Mouse (Mus musculus) hindbrain, postnatal 0 days (tissue): ENCODE data around the gene Ccdc142. TPM values are rescaled to one million over a fixed set of nuclear protein-coding genes. Genes with fewer than 3 reads are reported as not detected.

ENCODE experiments used
- ATAC-seq: fragments of 200-750 bp; cut with Nextera tagmentation; 2 replicates; pipeline ENCODE4 v1.8.0; 2017; ENCODE audit warnings: mild to moderate bottlenecking, moderate TSS enrichment, moderate library complexity
- DNase-seq: peaks from one replicate; pipeline ENCODE4 v3.0.0-alpha.2; 2015; ENCODE audit warnings: low spot score
- H3K27ac ChIP-seq: fragments of 300-500 bp; sonication (generic); 2 replicates; pipeline ENCODE4 v1.5.1; 2014; ENCODE audit warnings: mild to moderate bottlenecking
- H3K27me3 ChIP-seq: fragments of 300-500 bp; sonication (generic); 2 replicates; pipeline ENCODE4 v1.6.1; 2014; ENCODE audit warnings: low read length, mixed read lengths; ENCODE audit not compliant: insufficient read depth
- H3K36me3 ChIP-seq: fragments of 300-500 bp; sonication (generic); 2 replicates; pipeline ENCODE4 v1.6.1; 2014; ENCODE audit warnings: low read length, mixed read lengths; ENCODE audit not compliant: insufficient read depth
- H3K4me1 ChIP-seq: fragments of 300-500 bp; sonication (generic); 2 replicates; pipeline ENCODE4 v1.6.1; 2014; ENCODE audit warnings: antibody characterized with exemption, low read length, mixed read lengths; ENCODE audit not compliant: insufficient read depth
- H3K4me2 ChIP-seq: fragments of 300-500 bp; sonication (generic); 2 replicates; pipeline ENCODE4 v1.6.1; 2014; ENCODE audit warnings: low read depth, mild to moderate bottlenecking, low read length, moderate library complexity, mixed read lengths
- H3K4me3 ChIP-seq: fragments of 300-500 bp; sonication (generic); 2 replicates; pipeline ENCODE4 v1.5.1; 2014; ENCODE audit warnings: low read length
- H3K9ac ChIP-seq: fragments of 300-500 bp; sonication (generic); replicated peaks from 2 replicates; pipeline ENCODE4 v1.6.1; 2014; ENCODE audit warnings: mild to moderate bottlenecking, low read length, moderate library complexity, mixed read lengths
- H3K9me3 ChIP-seq: fragments of 300-500 bp; sonication (generic); 2 replicates; pipeline ENCODE4 v1.6.1; 2016; ENCODE audit warnings: low read length, mixed read lengths
- CTCF ChIP-seq: IDR thresholded peaks from 2 replicates; pipeline ENCODE4 v1.5.1; 2016; ENCODE audit warnings: antibody characterized with exemption, control low read depth, low read depth
- WGBS: fragments of 180-500 bp; shearing (Covaris S2); extraction: QIAGEN DNeasy Blood & Tissue Kit; methylation state at CpG from one replicate; pipeline ENCODE4 v1.1.7; 2014; 5-methylcytosine and 5-hydroxymethylcytosine counted together
- polyA plus RNA-seq: library from polyadenylated mRNA; unstranded; fragments of >200 nt; fragmentation: Nextera tagmentation; extraction: Ambion mirVana; gene quantifications from 2 replicates; pipeline ENCODE4 v1.2.1, GENCODE M21; 2015
- total RNA-seq: library from RNA; depleted of rRNA; stranded (reverse); fragments of >200 nt; gene quantifications from 2 replicates; pipeline ENCODE4 v1.2.3, GENCODE M21; 2014

Gene Ccdc142
- total and polyA plus RNA-seq, 2 experiments from 2014 or later, result 4.7 to 19.9 TPM

GRCm38 (mm10) chr6:83132176-83132919, 30.9 kb downstream of the Ccdc142 start:
- Histone ChIP-seq H3K27me3 (no peaks in the 10 kb centered on the region), H3K9me3 (no peaks in the 10 kb centered on the region), H3K36me3 (no peaks in the 10 kb centered on the region), H3K4me1 (0 out of 2 replicates have a peak, but pooled peaks cover 6% of the 10 kb centered on the region), H3K4me2 (no peak overlapping the region), H3K4me3 (no peak overlapping the region), H3K9ac (no peak overlapping the region), H3K27ac (no peak overlapping the region)
- DNase-seq (no peak), ATAC-seq (no peak)
- WGBS, result 85% methylated on average over 9 of the region's 9 CpGs
- TF ChIP-seq CTCF, result no peak

- WGBS, result 72% methylated on average over 3 of the region's 3 CpGs
- H3K9ac ChIP-seq, result no peak overlapping the region
- H3K27ac ChIP-seq, result no peak overlapping the region
- H3K27me3 ChIP-seq, result no peaks in the 10 kb centered on the region
- no peaks in the 10 kb centered on the region for H3K36me3 ChIP-seq
- DNase-seq (no peak), ATAC-seq (no peak)
- no peak for TF ChIP-seq CTCF
- H3K9me3 ChIP-seq, result no peaks in the 10 kb centered on the region
- no peak overlapping the region for H3K4me3 ChIP-seq
- H3K4me2 ChIP-seq, result no peak overlapping the region
- H3K4me1 ChIP-seq, result 0 out of 2 replicates have a peak, but pooled peaks cover 8% of the 10 kb centered on the region
These were observed 32.8 kb downstream of the Ccdc142 start for GRCm38 (mm10) chr6:83134226-83134625.

- no peaks in the 10 kb centered on the region for H3K9me3 ChIP-seq
- peak within 1 kb of the TSS; percentile 55 for H3K4me2 ChIP-seq
- no peaks in the 10 kb centered on the region for H3K36me3 ChIP-seq
- no peak within 1 kb of the TSS; the same call in 1 of the 2 replicates for H3K9ac ChIP-seq
- peak within 1 kb of the TSS; percentile 21 for H3K4me3 ChIP-seq
- WGBS, result 61% methylated on average over 7 of the region's 7 CpGs
- no peak for ATAC-seq
- DNase-seq, result no peak
- no peaks in the 10 kb centered on the region for H3K27me3 ChIP-seq
- H3K27ac ChIP-seq, result peak within 1 kb of the TSS; percentile 89; the same call in 1 of the 2 replicates
- TF ChIP-seq CTCF, result no peak
- 0 out of 2 replicates have a peak, but pooled peaks cover 8% of the 10 kb centered on the region for H3K4me1 ChIP-seq
These were observed 33.6 kb downstream of the Ccdc142 start, which contains the start of gene Rtkn for GRCm38 (mm10) chr6:83134951-83135513. Rtkn (plus strand) TSS chr6:83135463.

GRCm38 (mm10) chr6:83135571-83136161, 34.3 kb downstream of the Ccdc142 start:
- no peak for TF ChIP-seq CTCF
- peak overlapping the region; percentile 55 for H3K4me2 ChIP-seq
- WGBS, result 8% methylated on average over 37 of the region's 37 CpGs
- no peaks in the 10 kb centered on the region for H3K27me3 ChIP-seq
- 0 out of 2 replicates have a peak overlapping the region, but pooled peaks have one; percentile 89 for H3K27ac ChIP-seq
- H3K36me3 ChIP-seq, result no peaks in the 10 kb centered on the region
- ATAC-seq, result no peak
- peak overlapping the region; percentile 21 for H3K4me3 ChIP-seq
- H3K9ac ChIP-seq, result no peak overlapping the region
- 0 out of 2 replicates have a peak, but pooled peaks cover 8% of the 10 kb centered on the region for H3K4me1 ChIP-seq
- no peak for DNase-seq
- H3K9me3 ChIP-seq, result no peaks in the 10 kb centered on the region

- H3K27ac ChIP-seq, result peak overlapping the region; percentile 89
- no peaks in the 10 kb centered on the region for H3K27me3 ChIP-seq
- H3K4me1 ChIP-seq, result 0 out of 2 replicates have a peak, but pooled peaks cover 8% of the 10 kb centered on the region
- H3K9me3 ChIP-seq, result no peaks in the 10 kb centered on the region
- ATAC-seq (peak; percentile 3; the same call in 1 of the 2 replicates), DNase-seq (no peak)
- TF ChIP-seq CTCF, result no peak
- H3K4me3 ChIP-seq, result peak overlapping the region; percentile 28
- no peaks in the 10 kb centered on the region for H3K36me3 ChIP-seq
- peak overlapping the region; percentile 46 for H3K9ac ChIP-seq
- H3K4me2 ChIP-seq, result peak overlapping the region; percentile 55
- WGBS, result 19% methylated on average over 5 of the region's 5 CpGs
These were observed 35.0 kb downstream of the Ccdc142 start for GRCm38 (mm10) chr6:83136291-83136880.

- Histone ChIP-seq H3K4me2 (peak overlapping the region; percentile 55), H3K9ac (peak overlapping the region; percentile 46), H3K27me3 (no peaks in the 10 kb centered on the region), H3K4me3 (peak overlapping the region; percentile 28), H3K27ac (peak overlapping the region; percentile 89), H3K9me3 (no peaks in the 10 kb centered on the region), H3K4me1 (peaks cover 12% of the 10 kb centered on the region; the same call in 1 of the 2 replicates), H3K36me3 (no peaks in the 10 kb centered on the region)
- WGBS, result 2% methylated on average over 25 of the region's 26 CpGs
- DNase-seq, result peak; percentile 71
- no peak for TF ChIP-seq CTCF
- peak; percentile 76 for ATAC-seq
These were observed 35.6 kb downstream of the Ccdc142 start for GRCm38 (mm10) chr6:83136881-83137575.
